Mouse (Mus musculus) embryo, embryonic 9.5 days (tissue): ENCODE measurements around the gene Mmp9.

Source experiments
- DNase-seq: peaks from one replicate; pipeline ENCODE4 v3.0.0-alpha.2; 2017; ENCODE audit errors: extremely low spot score

Gene Mmp9

DNA sequence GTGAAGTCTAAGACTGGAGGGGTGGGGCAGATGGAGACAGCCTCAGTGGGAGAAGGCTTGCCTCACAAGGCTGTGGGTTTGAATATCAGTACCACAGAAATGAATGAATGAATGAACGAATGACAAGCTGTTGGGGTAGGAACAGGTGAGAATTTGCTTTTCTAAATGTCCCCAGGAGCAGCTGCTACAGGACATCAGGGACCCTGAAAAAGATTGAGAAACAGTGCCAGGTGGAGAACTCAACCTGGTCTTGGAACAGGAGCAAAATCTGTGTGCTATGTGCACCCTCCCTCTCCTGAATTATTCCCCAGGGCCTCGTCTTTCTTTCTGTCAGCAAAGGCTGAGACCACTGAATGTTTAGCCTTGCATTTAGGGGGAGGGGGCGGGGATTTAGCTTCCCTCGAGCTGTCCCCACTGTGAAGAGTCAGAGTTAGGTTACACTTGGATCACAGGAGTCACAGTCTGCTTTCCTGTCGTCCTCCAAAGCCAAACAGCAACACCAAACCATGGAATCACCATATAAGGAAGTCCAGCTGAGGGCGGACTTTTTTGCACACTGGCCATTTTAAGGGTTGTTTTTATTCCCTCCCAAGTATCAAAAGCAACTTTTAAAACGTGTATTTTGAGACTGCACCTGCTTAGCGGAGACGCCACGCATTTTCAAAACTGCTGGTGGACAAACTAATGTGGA, at the start of gene Mmp9:
Mmp9 (plus strand) TSS at position 641 of the 691 bp plus-strand sequence.
- peak; percentile 22 for DNase-seq

DNA sequence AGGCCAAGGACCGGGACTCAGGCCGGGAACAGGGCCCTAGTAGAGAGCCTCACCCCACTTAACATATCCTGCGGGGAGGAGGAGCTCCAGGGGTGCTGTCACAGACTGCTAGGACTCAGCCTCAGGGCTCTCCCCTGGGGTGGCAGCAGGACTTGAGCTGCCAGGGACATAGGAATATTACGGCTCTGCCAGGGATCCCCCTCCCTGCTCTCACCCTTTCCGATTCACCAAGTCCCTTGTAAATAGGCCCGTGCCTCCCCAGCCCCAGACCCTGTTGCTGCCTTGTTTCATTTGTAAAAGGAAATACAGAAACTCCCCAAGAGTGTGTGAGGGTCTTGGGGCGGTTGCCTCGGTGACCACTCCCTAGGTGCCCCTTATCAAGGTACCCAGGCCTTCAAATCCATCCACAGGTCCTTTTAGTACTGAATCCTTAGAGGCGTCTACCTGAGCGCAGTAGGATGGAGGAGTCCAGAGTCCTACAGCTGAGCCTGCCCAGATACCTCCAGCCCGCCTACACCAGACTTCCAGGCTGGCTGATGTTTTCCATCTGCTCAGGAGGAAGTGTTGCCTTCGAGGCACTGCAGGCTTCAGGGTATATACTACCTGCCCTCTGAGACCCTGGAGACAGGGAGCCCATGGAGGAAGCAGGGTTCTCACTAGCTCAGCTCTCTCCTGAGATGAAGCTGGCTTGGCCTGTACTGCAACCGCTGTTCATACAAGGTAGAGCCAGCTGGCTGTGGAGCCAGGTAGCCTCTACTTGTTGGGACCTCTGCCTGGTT, 49.3 kb upstream of the Mmp9 start:
- no peak for DNase-seq

GRCm38 (mm10) chr2:164891908-164892695, 48.5 kb upstream of the Mmp9 start:
- DNase-seq = no peak

GRCm38 (mm10) chr2:164892696-164893216, 47.8 kb upstream of the Mmp9 start:
- DNase-seq = no peak

DNA sequence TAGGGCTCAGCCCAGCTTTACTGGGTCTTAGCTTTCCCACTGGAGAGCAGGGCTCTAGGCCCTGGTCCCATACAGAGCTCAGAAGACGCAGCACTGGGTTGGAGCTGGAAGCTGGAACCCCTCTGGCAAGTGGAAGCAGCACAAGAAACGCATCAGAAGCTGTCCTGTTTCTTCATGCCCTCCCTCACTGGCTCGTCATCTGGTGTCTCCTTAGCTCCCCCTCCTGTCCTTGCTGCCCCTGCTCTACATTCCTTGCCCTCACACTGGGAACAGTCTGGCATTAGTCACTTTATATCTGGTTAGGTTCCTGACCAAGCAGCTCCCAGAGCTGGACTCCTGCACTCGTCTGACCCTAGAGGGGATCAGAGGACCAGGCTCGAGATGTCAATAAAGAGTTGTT, 46.5 kb upstream of the Mmp9 start:
- DNase-seq = no peak

GRCm38 (mm10) chr2:164894644-164895043, 45.9 kb upstream of the Mmp9 start:
- no peak for DNase-seq

DNA sequence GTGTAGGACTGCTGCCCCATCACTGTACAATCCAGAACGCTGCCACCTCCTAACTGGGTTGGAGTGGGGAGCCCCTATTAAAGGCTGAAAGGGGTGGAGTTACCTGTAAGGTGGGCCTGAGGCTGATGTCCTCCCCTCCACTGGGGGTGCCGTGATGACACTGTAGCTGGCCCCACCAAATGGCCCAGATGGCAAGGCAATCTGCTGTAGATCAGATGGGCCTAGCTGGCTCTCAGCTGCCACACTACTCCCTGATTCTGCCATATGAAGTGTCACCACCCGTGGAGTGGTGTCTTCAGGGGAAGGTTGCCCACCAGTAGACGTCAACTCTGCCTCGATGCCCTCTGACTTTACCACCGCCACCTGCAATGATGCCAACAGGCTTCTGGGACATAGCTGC, 44.7 kb upstream of the Mmp9 start:
- no peak for DNase-seq

GRCm38 (mm10) chr2:164898008-164898407, 42.6 kb upstream of the Mmp9 start:
- no peak for DNase-seq

DNA sequence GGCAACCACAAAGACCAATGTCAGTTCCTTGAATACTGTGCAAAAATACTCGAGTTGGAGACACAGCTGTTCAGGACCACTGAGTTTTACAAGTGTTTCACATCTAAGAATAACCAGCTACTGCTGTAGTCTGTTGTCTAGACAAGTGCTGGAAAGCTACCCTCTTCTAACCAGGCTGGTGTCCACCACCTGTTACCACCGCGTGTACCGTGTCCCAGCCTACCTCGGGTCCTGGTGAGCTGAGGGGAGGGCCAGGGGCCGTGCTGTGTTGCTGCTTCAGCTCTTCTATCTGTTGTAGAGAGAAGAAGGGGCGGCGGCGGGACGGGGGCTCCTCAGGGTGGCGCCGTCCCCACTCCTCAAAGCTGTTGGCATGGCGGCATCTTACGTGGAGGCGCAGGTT, 41.5 kb upstream of the Mmp9 start:
- no peak for DNase-seq

DNA sequence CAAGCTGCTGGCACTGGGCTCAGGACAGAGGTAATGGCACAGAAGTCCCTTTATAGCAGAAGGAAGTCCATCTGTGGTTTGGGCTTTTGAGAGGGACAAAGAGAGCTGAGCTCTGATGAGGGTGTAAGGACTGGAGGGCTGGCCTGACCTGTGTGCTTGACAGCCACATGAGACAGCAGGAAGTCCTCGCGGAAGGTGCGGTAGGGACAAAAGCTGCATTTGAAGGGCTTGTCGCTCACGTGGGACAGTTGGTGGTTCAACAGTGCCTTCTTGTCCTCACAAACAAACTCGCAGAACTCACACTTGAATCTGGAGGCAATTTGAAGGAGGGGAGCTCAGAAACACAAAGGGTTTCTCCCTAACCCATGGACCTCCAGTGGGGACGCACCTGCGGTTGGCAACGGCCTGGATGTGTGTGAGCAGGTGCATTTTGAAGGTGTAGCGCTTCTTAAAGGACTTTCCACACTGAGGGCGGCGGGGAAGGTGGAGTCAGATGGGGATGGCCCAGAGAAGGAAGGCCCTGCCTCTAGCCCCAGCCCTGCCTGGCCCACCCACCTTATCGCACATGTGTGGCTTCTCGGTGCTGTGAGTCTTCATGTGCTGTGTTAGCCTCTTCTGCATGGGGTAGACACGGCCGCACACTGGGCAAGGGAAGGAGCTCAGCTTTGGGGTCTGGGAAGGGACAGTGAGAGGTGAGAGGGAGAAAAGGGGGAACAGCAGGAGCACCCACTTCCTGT, 40.7 kb upstream of the Mmp9 start:
- no peak for DNase-seq

GRCm38 (mm10) chr2:164901380-164901779, 39.2 kb upstream of the Mmp9 start:
- DNase-seq = no peak

DNA sequence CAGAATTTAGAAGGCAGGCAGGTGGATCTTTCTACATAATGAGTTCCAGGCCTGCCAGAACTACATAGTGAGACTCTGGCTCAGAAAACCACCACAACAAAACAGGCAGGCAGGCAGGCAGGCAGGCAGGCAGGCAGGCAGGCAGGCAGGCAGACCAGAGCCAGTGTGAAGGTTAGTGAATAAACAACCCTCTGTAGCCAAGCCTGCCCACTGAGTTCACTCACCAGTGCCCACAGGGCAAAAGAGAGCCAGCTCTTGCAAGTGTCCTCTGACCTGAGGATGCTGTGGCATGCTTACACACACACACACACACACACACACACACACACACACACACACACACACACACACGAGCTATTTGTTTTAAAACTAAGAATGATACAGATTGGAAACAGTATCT, 37.1 kb upstream of the Mmp9 start:
- DNase-seq = no peak

DNA sequence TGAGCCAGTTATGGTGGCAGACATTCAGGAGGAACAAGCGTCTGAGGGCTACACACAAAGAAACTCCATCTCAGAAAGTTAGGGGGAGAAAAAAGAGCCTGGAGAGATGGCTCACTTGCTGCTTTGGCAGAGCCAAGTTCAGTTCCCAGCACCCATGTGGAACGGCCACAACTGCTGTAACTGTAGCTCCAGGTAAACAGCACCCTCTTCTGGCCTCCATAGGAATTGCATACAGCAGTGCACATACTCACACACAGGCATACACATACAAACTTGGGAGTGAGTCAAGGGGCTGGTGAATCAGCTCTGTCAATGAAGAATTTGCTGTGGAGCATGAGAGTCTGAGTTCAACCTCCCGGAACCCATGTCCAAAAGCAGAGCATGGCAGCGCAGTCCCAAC, 34.5 kb upstream of the Mmp9 start:
- DNase-seq = no peak

DNA sequence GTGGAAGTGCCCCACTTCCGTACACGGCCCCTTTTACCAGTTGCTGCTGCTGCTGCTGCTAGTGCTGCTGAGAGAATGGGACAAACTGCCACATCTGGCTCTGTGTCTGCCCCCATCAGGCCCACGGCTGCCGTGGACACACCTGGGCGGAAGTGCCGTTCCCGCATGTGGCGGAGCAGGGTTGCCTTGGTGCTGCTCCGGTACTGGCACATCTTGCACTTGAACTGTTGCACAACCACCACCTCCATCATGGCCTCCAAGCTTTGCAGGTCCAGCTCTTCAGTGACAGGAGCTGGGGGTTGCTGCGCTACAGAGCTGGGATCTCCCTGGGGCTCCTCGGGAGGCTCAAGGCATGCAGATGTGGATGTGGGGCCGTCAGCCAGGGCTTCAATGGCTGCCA, 33.1 kb upstream of the Mmp9 start:
- DNase-seq = no peak

- DNase-seq = no peak
Measured at GRCm38 (mm10) chr2:164908011-164908410, 32.6 kb upstream of the Mmp9 start.

DNA sequence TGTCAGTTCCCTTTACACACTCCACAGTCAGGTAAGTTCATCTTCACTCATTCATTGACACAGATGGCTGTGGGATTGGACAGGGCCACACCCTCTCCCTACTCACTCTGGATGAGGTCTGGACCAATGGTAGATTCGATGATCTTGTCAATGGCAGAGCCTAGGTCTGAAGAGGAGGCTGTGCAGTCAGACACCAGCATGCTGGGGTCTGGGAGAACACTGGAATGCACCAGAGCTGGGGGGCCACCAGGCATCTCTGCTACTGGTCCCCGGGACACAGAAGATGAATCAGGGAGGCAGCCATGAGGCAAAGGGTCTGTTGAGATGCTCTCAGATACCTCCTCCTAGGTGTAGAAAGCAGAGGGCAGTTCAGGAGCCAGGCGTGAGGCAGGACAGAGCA, 31.5 kb upstream of the Mmp9 start:
- no peak for DNase-seq

DNA sequence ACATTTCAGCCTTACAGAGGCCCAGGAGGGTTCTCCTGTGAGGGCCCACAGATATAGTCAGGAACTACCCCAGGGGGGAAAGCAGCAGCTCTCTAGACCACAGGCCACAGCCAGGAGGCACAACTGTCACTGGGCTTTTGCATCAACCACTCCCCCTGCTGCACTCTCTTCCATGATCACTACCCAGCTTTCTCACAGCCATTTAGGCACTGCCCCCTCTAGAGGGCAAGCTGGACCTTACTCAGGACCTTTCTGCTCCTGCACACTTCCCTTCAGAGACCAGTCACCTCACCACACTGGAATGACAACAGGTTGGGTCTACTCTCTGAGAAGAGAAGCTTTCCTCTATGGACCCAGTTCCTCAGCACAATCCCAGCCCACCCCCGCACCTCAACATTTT, 31.0 kb upstream of the Mmp9 start:
- DNase-seq = peak; percentile 41

- DNase-seq = no peak
Measured at GRCm38 (mm10) chr2:164910360-164911061, 30.1 kb upstream of the Mmp9 start.

DNA sequence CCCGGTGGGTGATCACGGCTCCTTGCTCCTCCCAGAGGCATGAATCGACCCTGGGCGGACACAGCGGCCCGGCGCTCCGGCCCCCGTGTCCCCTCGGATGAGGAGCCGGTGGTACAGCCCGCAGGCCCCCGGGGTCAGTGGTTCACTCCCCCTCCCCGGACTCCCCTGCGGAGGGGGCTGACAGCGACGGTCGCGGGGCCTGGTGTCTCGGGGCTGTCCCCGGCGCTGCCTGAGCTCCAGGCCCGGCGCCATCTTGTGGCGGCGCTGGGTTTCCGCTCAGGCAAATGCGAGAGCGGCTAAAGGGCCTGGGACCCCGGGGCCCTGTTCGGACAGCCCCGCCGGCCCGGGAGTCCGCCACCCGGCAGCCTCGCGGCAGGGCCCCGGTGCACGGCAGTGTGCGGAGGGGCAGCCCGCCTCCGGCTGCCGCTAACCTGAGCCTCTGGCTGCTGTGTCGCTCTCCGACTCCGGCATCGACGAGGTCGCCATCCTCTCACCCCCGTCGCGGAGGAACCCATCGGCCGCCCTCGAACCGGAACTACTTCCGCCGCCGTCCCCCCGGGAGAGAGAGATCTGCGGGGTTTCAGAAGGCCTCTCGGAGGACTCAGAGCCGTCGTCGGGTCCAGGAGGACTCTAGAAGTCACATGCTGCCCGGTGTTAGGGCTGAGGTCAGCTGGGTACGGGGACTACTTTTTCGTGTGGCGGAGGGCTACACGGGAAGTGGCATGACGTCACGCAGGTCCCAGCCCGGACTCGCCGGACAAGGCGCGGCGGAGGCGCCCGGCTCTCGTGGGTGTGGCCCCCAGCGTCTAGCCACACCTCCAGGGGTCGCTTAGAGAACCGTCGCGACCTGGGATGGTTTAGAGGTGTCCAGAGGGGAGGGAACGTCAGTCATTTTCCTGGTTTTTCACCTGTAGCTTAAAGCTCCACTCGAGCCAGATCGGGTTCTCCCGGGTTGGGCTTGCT, 29.2 kb upstream of the Mmp9 start, which contains the start of gene Zfp335:
Zfp335 (minus strand) TSS at position 672 of the 963 bp plus-strand sequence.
- DNase-seq = peak; percentile 97

DNA sequence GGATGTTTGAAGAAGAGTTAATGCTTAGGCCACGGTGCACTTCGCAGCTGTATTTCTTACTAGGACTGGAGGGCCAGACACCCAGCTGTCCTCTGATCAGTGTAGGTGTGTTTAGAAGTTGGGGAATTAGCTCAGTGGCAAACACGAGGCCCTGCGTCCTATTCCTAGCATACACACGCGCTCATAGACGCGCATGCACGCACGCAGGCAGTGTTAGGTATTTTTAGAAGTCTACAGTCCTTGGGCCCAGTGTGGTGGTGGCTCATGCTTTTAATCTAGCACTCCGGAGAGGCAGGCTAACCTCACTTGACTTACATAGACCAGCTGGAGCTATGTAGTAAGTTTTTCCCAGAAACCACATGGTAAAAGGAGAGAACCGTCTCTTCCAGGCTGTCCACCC, 28.4 kb upstream of the Mmp9 start:
- DNase-seq = no peak
